Mouse (Mus musculus): Measurements from ENCODE around the gene Dock7. TPM values are rescaled to one million over a fixed set of nuclear protein-coding genes. Genes with fewer than 3 reads are reported as not detected.

Gene Dock7
- total and polyA plus RNA-seq, 3 experiments = 0.30 TPM; not detected in 2

DNA sequence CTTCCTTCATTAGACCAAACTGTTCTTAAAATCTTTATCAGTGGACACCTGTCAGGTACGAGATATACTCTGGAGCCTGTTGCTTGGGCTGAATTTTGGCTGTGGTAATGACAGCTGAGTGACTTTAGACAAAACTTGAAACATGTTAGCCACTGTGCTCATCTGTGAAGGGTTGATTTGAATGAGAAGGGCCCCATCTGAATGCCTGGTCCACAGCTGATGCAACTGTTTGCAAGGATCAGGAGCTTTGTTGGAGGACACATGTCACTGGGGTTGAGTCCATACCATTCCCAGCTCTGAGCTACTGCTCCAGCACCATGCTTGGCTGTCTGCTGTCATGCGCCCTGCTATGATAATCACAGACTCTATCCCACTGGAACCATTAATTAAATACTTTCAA is 115.1 kb downstream of the Dock7 start:
- in situ Hi-C loops (cut with MboI; ENCODE audit: low pct_ligation_motif_present, low pct_unique_long_range_greater_than_20kb, low sequenced_read_pairs) (no loop called here), dilution Hi-C loops (cut with MboI; ENCODE audit: extremely low pct_ligation_motif_present, extremely low pct_unique_long_range_greater_than_20kb, low sequenced_read_pairs) (no loop called here)
- no peaks in the 10 kb centered on the region for H3K9me3 ChIP-seq (replicated peaks; ENCODE audit: low read length)
- no peak overlapping the region for H3K4me3 ChIP-seq (replicated peaks in 1 of 3; ENCODE audit: low read depth in 2 of 3, low read length in 2 of 3, poor library complexity in 1 of 3)
- H3K79me2 ChIP-seq (replicated peaks; ENCODE audit: control insufficient read depth, extremely low read depth, insufficient read depth, poor library complexity, severe bottlenecking) = no peaks in the 10 kb centered on the region
- no peak for TF ChIP-seq CHD1 (IDR thresholded peaks at IDR 0.05; ENCODE audit: low read depth, low read length)
- no peak for TF ChIP-seq PAX5 (IDR thresholded peaks at IDR 0.05; ENCODE audit: low read length)
- no peak for TF ChIP-seq JUN (IDR thresholded peaks at IDR 0.05; ENCODE audit: insufficient read depth, low read depth, low read length)
- TF ChIP-seq JUND (conservative IDR thresholded peaks at IDR 0.05; ENCODE audit: low read depth, low read length) = no peak
- no peak for TF ChIP-seq MXI1 (IDR thresholded peaks at IDR 0.05; ENCODE audit: low read depth, low read length)
- no peak for TF ChIP-seq RCOR1 (conservative IDR thresholded peaks at IDR 0.05; ENCODE audit: low read depth, low read length)
- no peak for TF ChIP-seq ETS1 (conservative IDR thresholded peaks at IDR 0.05; ENCODE audit: low read depth, low read length)
- no peak for TF ChIP-seq ZC3H11A (IDR thresholded peaks at IDR 0.05; ENCODE audit: low read depth, low read length)
- TF ChIP-seq SIN3A (IDR thresholded peaks at IDR 0.05; ENCODE audit: low read length) = no peak
- TF ChIP-seq RAD21 (IDR thresholded peaks at IDR 0.05; ENCODE audit: low read depth, low read length) = no peak
- TF ChIP-seq MYC (IDR thresholded peaks at IDR 0.05; ENCODE audit: low read depth, low read length) = no peak
- TF ChIP-seq ELF1 (IDR thresholded peaks at IDR 0.05; ENCODE audit: low read depth, low read length) = no peak
- TF ChIP-seq IRF4 (IDR thresholded peaks at IDR 0.05; ENCODE audit: low read depth, low read length) = no peak
- TF ChIP-seq POLR2A (IDR thresholded peaks at IDR 0.05; ENCODE audit: low read depth, low read length) = no peak
- TF ChIP-seq ZNF384 (IDR thresholded peaks at IDR 0.05; ENCODE audit: low read depth, low read length) = no peak
- H3K9ac ChIP-seq (ENCODE audit: insufficient read depth, low read depth) = peak overlapping the region; percentile 59
- H3K4me1 ChIP-seq (ENCODE audit: control insufficient read depth in 1 of 2, insufficient read depth in 2 of 2) = peaks cover 5 to 17% of the 10 kb centered on the region in 2 experiments; a peak in 3 of 4 replicates
- no peaks in the 10 kb centered on the region for H3K27me3 ChIP-seq (replicated peaks)
- H3K36me3 ChIP-seq (replicated peaks in 1 of 2; ENCODE audit: control insufficient read depth in 1 of 2, insufficient read depth in 1 of 2, low read length in 1 of 2) = no peaks in the 10 kb centered on the region
- DNase-seq (ENCODE audit: extremely low read depth) = peak; percentile 2
- peak overlapping the region; percentile 65; the same call in 1 of the 2 replicates for H3K27ac ChIP-seq (ENCODE audit: insufficient read depth, low read depth)
- H3K4me2 ChIP-seq (ENCODE audit: insufficient read depth, low read depth, poor library complexity, severe bottlenecking) = peak overlapping the region; percentile 65

GRCm38 (mm10) chr4:98993491-98993890 is 127.2 kb downstream of the Dock7 start:
- TF ChIP-seq USF1 (IDR thresholded peaks at IDR 0.05; ENCODE audit: low read depth, low read length) = no peak
- TF ChIP-seq SMC3 (IDR thresholded peaks at IDR 0.05; ENCODE audit: low read depth, low read length) = no peak
- TF ChIP-seq ZMIZ1 (IDR thresholded peaks at IDR 0.05; ENCODE audit: low read depth, low read length) = no peak
- no peak for TF ChIP-seq USF2 (conservative IDR thresholded peaks at IDR 0.05; ENCODE audit: low read depth, low read length)
- no peak for TF ChIP-seq CHD2 (IDR thresholded peaks at IDR 0.05; ENCODE audit: low read length)
- DNase-seq (ENCODE audit: extremely low read depth) = no peak
- dilution Hi-C loops (cut with MboI; ENCODE audit: extremely low pct_ligation_motif_present, extremely low pct_unique_long_range_greater_than_20kb, low sequenced_read_pairs) (no loop called here), in situ Hi-C loops (cut with MboI; ENCODE audit: low pct_ligation_motif_present, low pct_unique_long_range_greater_than_20kb, low sequenced_read_pairs) (no loop called here)
- H3K36me3 ChIP-seq (replicated peaks in 1 of 2; ENCODE audit: control insufficient read depth in 1 of 2, insufficient read depth in 1 of 2, low read length in 1 of 2) = no peaks in the 10 kb centered on the region
- H3K4me3 ChIP-seq (replicated peaks in 1 of 3; ENCODE audit: low read depth in 2 of 3, low read length in 2 of 3, poor library complexity in 1 of 3) = no peak overlapping the region
- no peaks in the 10 kb centered on the region for H3K27me3 ChIP-seq (replicated peaks)
- no peak overlapping the region for H3K27ac ChIP-seq (ENCODE audit: insufficient read depth, low read depth)
- no peaks in the 10 kb centered on the region for H3K4me1 ChIP-seq (ENCODE audit: control insufficient read depth in 1 of 2, insufficient read depth in 2 of 2)
- no peak overlapping the region for H3K4me2 ChIP-seq (ENCODE audit: insufficient read depth, low read depth, poor library complexity, severe bottlenecking)
- H3K79me2 ChIP-seq (replicated peaks; ENCODE audit: control insufficient read depth, extremely low read depth, insufficient read depth, poor library complexity, severe bottlenecking) = no peaks in the 10 kb centered on the region
- H3K9ac ChIP-seq (ENCODE audit: insufficient read depth, low read depth) = no peak overlapping the region
- no peaks in the 10 kb centered on the region for H3K9me3 ChIP-seq (replicated peaks; ENCODE audit: low read length)
